Mouse (Mus musculus) activated CD4-positive, CD25-positive, alpha-beta regulatory T cell, adult 4 months (primary cell): ENCODE results near the gene Kif3a. TPM values are rescaled to one million over a fixed set of nuclear protein-coding genes. Genes with fewer than 3 reads are reported as not detected.

Experiments used
- polyA plus RNA-seq, 2 experiments: library from polyadenylated mRNA; unstranded; fragments of 100-300 nt; shearing (Covaris generic); gene quantifications; one replicate each; pipeline ENCODE4 v1.2.1; 2017

The Kif3a gene
- polyA plus RNA-seq, 2 experiments from 2014 or later: 5.9 to 7.8 TPM

Other genes with a start within 250 kb of the Kif3a start
- 10 to 100 TPM; 25.2 to 27.5 TPM for gene Zcchc10, start 242.7 kb upstream of the Kif3a start, polyA plus RNA-seq
- 10 to 100 TPM in 1 of 2 experiments, 1 to 10 TPM in 1; 9.6 to 16.4 TPM for gene Aff4, start 216.5 kb upstream of the Kif3a start, polyA plus RNA-seq
- not detected for gene Leap2, start 144.2 kb upstream of the Kif3a start, polyA plus RNA-seq
- gene Uqcrq, start 136.5 kb upstream of the Kif3a start, polyA plus RNA-seq: 100 to 1,000 TPM; 427 to 519 TPM
- gene Gdf9, start 136.4 kb upstream of the Kif3a start, polyA plus RNA-seq: under 1 TPM in 1 of 2 experiments, not detected in 1; 0.37 TPM
- gene Gm10447, start 110.3 kb upstream of the Kif3a start, polyA plus RNA-seq: under 1 TPM in 1 of 2 experiments, not detected in 1; 0.33 TPM
- under 1 TPM in 1 of 2 experiments, not detected in 1; 0.36 TPM for gene Shroom1, start 110.2 kb upstream of the Kif3a start, polyA plus RNA-seq
- not detected for gene Gm9837, start 96.9 kb upstream of the Kif3a start, polyA plus RNA-seq
- gene Gm9945, start 87.2 kb upstream of the Kif3a start, polyA plus RNA-seq: not detected
- not detected for gene Sowaha, start 87.1 kb upstream of the Kif3a start, polyA plus RNA-seq
- 1 to 10 TPM; 1.0 to 1.4 TPM for gene Sept8, start 48.1 kb upstream of the Kif3a start, polyA plus RNA-seq
- 10 to 100 TPM in 1 of 2 experiments, 1 to 10 TPM in 1; 8.8 to 10.4 TPM for gene Il4, start 51.3 kb downstream of the Kif3a start, polyA plus RNA-seq
- gene Il13, start 67.3 kb downstream of the Kif3a start, polyA plus RNA-seq: not detected
- 10 to 100 TPM; 43.2 to 44.8 TPM for gene Rad50, start 139.9 kb downstream of the Kif3a start, polyA plus RNA-seq
- gene Il5, start 153.4 kb downstream of the Kif3a start, polyA plus RNA-seq: under 1 TPM in 1 of 2 experiments, not detected in 1; 0.21 TPM
- gene Irf1, start 202.6 kb downstream of the Kif3a start, polyA plus RNA-seq: 100 to 1,000 TPM; 236 to 307 TPM
- gene Gm17334, start 205.8 kb downstream of the Kif3a start, polyA plus RNA-seq: 1 to 10 TPM; 4.9 to 6.2 TPM